Mouse (Mus musculus) embryo, embryonic 10.5 days (tissue): Measurements from ENCODE around the gene 9130213A22Rik.
A peak's percentile ranks its signal among the peaks of the same experiment; 100 is the strongest.

Experiments used
- DNase-seq: peaks from one replicate; pipeline ENCODE4 v3.0.0-alpha.2; 2015; ENCODE audit warnings: low spot score

Gene 9130213A22Rik

DNA sequence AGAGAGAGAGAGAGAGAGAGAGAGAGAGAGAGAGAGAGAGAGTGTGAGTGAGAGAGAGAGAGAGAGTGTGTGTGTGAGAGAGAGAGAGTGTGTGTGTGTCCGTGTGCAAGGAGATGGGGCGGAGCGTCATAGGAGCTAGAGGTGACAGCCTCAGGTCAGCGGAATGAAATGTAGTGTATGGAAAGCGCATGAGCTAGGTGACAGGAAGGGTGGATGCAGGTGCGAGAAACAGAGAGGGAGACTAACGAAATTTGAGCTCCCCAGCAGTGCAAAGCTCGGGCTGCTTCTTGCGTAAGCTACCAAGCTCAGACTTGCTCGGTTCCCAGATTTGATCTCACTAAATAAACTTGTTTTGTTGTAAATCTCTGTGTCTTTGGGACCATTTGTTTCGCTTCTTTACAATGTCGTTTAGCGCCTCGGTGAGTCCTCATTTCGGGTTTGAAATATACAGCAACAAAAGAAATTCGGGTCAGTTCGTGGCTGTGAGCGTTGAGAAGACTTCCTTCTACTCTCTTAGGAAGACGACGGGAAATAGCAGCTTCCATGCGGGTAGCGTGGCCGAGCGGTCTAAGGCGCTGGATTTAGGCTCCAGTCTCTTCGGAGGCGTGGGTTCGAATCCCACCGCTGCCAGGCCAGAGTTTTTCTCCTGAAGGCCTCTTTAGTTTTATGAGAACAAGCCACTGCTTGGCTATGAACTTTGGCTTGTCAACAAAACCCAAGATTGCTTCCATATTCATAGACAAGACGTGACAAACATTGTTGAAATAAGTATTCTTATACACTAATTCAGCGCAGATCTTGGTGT is 1.5 kb upstream of the 9130213A22Rik start:
- DNase-seq: peak; percentile 98

DNA sequence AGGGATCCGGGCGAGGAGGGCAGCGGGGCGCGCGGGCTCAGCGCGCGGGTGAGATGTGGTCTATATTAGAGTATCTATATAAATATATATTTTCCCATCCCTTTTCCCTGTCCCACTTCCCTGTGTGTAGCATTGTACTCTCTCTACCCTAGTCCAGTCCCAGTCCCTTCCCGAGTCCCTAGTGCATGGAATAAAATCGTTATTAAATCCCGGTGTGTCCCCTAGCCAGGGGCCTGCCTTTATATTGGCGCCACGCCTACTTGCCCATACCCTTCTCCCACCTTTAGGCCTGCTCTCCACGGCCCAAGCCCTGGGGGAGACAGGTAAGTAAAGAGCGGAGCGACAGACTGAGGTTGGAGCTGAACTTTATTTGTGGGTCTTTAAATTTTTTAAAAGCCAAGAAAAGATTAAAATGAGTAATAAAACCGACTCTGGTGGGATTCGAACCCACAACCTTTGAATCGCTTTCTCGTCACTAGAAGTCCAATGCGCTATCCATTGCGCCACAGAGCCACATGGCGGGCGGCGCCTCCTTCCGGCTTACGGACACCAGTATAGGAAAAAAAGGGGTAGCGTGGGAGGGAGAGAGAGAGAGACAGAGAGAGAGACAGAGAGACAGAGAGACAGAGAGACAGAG is 785 bp upstream of the 9130213A22Rik start:
- peak; percentile 97 for DNase-seq

DNA sequence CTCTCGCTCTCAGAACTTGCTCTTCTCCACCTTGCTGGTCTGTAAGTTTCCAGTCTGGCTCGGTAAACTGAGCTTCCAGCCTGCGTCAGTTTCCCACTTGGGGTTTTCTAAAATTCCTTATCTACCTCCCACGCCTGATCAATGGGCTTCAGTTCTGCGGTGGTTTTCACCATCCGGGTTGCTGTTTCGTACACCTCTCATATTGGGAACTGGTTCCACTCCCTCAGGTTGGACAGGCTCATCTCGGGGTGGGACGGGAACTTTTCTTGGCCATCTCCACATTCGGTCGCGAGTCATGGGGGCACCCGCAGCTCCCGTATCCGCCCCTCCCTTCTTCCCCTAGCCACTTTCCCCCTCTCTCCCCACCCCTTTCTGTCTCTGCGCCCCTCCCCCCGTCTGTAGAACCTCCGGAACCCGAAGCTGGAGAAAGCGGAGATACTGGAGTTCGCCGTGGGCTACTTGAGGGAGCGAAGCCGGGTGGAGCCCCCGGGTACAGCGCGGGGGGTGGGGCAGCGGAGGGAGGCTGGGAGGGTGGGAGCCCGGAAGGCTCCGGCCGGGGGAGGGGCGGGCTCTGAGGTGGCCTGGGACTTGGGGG is 551 bp downstream of the 9130213A22Rik start:
- DNase-seq: peak; percentile 68

DNA sequence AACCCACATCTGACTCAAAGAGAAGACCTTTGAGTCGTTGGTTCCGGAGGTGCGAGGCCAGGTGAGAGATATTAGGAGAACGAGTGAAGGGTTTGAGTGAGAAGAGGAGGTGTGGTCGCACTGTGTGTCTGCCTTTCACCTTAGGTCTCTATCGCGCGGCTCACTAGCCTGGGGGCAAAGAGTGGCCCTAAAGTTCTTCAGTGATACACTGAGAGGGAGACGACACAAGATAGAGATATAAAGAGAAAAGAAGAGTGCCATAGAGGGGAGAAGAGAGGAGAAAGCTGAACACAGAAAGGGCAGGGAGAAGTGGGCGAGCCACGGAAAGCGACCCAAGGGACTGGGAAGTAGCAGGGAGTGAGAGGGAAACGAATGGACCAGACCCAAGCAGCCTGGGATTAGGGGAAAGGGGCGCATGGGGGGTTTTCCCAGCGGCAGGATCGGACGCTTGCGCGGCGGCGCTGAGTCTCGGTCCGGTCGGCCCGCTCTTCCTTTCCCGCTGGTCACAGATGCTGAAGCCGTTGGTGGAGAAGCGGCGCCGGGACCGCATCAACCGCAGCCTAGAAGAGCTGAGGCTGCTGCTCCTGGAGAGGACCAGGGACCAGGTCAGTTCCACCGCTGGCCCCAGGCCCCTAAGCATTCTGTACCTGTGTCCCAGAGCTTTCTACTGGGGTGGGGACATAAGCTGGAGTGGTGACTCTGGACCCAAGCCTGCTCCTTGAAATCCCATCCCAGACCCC is 1.2 kb downstream of the 9130213A22Rik start:
- peak; percentile 58 for DNase-seq

DNA sequence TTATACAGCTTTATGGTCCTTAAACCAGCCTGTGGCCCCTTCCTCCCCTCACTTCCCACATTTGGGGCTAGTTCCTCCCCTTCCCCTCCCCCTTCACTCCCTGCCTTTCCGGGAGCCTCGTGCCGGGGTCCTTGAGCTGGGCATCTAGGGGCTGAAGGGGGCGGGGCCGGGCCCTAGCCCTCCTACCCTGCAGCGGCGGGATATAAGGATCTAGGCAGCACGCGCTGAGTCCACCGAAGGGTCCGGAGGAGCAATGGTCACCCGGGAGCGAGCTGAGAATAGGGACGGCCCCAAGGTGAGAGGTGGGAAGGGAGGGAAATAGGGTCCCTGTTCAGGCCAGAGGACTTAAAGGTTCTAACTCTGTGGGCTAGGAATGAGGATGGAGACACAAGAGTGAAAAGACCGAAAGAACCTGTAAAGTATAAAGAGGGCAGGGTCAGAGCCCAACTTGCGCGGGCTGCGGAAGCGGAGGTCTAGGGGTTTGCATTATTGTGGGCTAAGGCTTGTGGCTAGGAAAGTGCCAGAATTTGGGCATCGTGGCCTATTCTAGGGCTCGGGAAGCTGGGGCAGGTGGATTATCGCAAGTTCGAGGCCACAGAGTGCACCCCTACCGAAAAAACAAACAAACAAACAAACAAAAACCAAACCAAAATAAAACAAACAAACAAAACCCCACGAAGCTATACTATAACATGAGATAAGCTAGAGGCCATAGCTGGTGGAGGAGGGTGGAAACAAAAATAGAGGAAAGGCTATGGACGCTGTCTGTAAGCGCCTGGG is 2.0 kb downstream of the 9130213A22Rik start, which contains the start of gene Hes7:
Gene Hes7 (plus strand): TSS at position 184 of the 780 bp plus-strand sequence.
- DNase-seq: peak; percentile 80

DNA sequence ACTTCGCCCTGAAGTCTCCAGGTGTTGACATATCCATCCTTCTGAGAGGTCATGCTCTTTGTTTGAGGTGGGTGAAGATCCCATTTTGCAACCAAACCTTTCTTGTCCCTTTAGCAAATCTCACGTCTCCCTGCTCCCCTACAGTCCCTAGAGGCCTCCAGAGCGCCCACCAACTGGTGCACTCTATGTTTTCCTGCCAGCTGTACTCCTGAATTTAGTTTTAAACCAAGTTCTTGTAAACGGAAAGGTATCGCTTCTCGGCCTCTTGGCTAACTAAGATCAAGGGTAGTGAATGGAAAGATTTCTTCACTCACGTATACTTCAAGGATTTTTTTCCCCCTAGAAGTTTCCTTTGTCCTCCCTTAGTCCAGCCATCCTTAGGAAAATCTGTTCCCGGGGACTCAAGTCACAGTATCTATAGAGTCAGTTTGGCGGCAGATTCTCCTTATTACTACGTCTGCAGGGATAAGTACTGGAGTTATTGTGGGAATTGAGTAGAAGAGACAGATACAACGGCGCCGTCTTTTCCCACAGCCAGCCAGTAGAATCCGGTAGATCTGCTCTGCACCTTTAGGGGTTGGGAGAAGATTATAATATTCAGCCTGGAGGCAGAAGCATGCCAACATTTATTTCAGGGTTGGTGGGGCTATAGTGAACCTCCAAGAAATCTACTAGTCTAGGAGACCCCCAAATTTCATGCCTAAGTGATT is 2.8 kb downstream of the 9130213A22Rik start:
- DNase-seq: peak; percentile 22

DNA sequence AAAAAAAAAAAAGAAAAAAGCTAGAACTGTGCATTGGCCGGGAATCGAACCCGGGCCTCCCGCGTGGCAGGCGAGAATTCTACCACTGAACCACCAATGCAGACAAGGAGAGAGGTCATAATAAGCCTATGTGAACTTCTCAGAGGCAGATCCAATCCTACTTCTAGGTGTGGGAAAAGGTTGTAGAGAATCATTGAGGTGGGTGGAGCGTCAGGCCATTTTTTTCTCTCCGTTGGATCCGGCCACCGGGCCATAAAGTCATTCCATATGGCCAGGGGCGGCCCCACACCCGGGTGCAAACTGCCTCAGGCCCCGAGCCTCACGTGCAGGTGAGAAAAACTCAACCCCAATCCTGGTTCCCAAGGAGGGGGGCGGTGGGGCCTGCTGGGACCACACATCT is 3.6 kb downstream of the 9130213A22Rik start:
- peak; percentile 97 for DNase-seq

DNA sequence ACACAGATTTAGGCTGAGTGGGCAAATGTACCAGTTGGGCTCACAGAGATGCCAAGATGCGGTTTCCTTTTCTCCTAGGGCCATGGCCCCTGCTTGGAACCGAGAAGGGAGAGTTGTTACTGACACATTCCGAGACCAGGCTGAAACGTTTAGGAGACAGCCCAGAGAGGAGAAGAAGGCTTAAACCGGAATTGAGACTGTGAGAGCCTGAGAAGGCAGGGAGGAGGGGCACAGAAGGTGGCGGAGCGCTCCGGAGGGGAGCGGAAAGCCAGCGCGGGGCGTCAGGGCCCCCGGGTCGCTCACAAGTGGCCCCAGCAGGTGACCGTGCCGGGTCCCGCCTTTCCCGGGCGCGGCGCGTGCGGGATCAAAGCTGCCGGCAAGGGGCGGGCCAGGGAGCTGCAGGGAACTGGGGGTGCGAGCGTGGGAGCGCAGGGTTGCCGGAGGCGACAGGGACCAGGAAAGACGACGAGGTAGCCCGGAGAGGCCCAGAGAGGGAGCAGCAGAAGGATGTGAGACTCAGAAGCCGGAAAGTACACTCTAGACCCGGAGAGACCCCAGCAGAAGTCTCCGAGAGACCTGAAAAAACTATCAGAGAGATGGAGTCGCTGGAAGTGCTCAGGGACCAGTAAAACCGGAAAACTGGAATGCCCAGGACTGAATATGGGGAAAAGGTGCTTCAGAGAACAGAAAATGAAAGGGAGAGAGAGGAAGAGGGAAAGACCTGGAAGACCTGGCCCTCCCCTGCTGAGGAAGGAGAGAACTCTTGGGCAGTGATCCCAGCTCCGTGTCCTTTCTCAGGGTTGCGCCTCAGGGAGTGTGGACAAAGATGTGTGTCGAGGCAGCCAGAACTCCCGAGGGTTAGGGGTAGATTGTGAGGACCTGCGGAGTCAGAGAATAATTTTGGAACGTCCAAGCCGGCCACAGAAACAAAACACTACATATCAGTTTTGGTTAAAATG is 4.4 kb downstream of the 9130213A22Rik start:
- peak; percentile 79 for DNase-seq

DNA sequence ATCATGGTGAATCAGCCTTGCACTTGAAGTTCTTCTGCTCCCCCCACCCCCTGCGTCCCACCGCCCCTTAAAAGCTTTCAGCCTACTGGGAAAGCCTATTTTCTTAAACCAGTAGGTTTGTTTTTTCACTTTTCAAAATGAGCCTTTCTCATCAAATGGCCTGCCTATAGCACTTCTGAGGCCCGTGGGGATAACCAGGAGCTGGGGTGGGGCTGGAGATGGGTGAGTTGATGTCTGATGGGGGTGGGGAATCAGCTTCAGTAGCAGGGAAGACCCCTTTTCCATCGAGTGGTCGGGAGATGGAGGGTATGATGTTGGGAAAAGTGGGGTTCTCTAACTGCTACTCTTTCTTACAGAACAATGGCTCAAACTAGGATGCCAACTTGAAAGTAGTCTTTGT is 5.5 kb downstream of the 9130213A22Rik start:
- no peak for DNase-seq

DNA sequence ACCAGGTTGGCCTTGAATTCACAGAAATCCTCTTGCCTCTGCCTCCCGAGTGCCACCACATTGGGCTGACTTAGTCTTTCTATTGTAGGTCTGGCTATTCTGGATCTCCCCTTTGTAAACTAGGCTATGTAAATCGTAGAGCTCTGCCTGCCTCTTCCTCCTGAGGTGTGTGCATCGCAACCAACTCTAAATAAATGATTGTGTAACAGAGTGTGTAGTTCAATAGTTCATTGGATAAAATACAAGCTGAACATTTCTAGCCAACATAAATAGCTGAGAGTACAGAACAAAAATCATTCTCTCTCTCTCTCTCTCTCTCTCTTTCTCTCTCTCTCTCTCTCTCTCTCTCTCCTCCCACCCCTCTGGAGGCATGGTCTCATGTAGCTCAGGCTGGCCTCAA is 7.8 kb downstream of the 9130213A22Rik start:
- DNase-seq: no peak

DNA sequence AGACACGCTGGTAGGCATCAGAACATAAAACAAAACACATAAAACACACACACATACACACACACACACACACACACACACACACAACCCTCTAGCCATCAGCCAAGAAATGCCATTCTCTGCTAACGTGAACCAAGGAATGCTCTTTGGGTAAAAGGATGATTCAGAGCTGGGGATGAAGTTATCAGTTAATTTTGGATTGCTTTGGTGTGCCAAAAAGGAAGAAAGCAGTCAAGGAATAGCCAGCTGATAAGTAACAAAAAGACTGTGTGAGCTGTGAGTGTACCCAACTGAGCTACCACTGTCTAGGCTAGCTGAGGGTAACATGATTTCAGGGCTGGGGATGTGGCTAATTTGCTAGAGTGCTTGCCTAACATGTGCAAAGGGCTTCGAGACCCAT is 8.4 kb downstream of the 9130213A22Rik start:
- no peak for DNase-seq

DNA sequence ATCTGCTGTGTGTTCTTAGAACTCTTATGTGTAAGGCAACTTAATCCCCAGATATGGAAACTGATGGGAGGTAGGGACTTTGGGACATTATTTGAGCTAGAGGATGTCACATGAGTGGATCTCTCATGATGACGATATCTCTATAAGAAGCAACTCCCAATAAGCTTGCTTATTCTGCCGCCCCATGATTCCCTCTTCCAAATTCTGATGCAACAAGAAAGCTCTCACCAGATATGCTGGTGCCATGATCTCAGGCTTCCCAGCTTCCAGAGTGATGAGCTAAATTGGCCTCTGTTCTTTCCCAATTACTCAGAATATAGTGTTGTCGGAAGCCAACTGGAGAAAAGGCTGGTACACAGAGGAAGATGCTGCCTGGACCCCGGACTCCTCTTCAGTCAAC is 10.5 kb downstream of the 9130213A22Rik start:
- no peak for DNase-seq

DNA sequence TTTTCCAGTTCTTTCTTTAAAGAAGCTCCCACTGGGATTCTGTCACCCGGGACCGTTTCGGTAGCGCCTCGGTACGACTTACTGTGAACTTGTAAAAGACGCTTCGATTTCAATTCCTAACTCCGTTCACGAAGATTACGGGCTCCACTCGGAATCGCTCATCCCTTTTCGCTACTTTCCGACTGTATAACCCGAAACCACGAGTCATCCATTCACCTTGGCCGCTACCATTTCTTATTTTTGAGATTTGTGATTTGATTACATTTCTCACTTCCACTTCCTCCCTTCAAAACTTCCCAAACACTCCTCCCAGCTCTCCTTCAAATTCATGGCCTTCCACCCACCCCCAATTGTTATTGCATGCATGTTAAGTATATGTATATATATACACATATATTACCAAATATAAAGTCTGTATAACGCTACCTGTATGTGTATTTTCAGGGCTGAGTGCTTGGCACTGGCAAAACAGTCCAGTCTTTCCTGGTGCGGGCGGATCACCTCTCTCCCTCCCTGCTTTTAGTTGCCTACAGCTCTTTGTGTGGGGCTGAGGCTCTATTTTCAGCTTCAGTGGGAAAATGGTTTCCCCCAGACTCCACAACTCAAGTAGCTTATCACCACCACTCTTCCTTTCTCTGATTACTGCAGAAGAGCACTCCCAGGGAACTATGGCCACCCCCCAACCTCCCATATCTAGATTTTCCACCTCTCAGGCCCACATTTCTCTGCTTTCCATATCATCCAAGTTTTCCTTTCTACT is 11.2 kb downstream of the 9130213A22Rik start:
- DNase-seq: peak; percentile 50

DNA sequence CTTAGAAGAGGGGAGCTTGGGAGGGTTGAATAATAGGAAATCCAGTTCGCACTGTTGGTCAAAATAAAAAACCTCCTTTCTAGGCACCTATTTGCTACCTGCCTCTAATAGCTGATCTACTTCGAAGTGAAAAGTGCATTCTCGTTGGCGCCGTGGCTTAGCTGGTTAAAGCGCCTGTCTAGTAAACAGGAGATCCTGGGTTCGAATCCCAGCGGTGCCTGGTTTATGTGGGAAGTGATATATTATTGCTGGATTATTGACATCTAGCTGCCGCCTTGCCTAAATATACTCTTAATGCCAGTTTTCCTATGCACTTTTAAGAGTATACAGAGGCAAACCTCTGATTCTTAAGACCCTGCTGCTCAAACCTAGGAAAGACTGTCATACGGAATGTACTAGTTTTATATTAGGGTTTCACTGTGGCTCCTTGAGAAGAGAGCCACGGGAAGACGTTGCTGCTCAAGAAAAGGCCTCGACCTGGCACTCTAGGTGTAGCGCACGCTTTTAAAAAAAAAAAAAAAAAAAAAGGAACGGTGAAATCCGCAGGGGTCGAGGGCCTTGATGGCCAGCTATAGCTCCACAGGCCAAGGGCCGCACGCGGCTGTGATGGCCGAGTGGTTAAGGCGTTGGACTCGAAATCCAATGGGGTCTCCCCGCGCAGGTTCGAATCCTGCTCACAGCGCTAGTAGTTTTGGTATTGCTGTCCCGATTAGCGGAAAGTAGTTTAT is 11.9 kb downstream of the 9130213A22Rik start:
- peak; percentile 97 for DNase-seq

DNA sequence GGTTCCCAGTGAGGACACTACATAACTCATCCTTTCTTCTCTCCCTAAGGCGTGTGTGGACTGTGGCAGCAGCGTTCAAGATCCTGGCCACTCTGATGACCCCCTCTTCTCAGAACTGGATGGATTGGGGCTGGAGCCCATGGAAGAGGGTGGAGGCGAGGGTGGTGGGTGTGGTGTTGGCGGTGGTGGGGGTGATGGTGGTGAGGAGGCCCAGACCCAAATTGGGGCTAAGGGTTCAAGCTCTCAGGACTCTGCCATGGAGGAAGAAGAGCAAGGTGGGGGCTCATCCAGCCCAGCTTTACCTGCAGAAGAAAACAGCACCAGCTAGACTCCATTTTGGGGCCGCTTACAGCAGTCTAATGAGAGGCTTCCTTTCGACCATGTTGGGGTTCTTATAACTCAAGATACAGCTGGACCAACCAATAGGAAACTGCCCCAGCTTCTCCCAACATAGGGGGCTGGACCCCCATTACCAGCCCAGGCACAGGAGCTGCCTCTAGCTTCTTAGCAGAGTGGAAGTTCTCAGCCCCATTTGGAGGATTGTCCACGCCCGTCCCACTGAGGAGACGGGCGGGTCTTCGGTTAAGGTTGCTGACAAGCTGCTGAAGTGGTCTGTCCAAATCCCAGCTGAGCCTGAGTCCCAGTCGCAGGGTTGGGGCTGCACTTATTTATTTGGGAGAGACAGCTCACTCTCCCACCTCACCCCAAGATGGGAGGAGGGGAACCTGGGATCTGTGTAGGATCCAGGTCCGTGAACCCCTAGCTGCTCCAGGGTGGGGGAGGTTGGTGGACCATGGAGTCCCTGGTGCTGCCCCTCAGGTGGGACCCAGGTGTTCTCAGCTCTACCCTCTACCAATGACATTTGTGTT is 13.1 kb downstream of the 9130213A22Rik start:
- no peak for DNase-seq

DNA sequence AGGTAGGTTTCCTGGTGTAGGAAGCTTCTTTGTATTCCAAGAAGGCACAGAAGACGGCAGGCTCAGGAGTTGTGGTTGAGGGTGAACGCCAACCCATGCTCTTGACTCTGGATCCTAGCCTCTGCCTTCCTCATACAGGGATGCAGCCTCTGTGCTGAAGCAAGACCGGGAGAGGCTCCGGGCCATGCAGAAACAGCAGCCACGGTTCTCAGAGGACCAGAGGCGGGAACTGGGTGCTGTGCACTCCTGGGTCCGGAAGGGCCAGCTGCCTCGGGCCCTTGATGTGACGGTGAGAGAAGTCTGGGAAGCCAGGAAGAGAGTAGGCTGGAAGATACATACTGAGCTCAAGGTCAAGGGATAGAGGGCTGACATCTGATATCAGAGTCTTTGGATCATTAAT is 14.2 kb downstream of the 9130213A22Rik start:
- DNase-seq: no peak

DNA sequence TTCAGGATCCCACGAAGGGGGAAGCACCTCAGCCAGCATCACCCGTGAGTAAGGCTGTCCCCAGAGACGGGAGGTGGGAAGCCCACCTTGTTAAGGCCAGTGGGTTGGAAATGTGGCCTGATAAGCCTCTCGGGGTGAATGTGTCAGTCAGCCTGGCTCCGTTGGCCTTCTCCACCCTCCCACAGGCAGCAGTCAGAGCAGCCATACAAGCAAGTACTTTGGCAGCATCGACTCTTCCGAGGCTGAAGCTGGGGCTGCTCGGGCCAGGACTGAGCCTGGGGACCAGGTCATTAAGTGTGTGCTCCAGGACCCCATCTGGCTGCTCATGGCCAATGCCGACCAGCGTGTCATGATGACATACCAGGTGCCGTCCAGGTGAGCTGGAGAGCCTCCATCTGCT is 14.7 kb downstream of the 9130213A22Rik start:
- no peak for DNase-seq
